ENCODE assay signal across 8 mouse cellular contexts in the genomic region with DNA sequence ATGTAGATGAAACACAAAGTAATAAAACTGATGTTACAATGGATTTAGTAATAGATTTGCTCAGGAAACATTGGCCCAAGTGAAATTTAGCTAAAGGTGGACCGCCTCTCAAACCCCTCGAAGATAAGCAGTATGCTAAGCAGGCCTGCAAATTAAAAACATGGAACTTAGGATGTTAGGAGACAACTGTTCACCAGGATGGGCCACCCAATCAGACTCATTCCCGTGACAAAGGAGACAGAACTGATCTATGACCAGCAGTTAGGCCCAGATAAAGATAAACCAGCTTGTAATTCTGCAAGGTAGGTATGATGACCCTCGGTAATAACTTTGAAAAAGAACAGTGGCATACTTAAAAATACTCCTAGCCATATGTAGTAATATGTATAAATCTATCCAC. TPM values are rescaled to one million over a fixed set of nuclear protein-coding genes. Genes with fewer than 3 reads are reported as not detected.
DNase-seq lines count a peak whose midpoint lies in the region; ATAC-seq lines count a peak whose summit lies in the region.

No protein-coding gene starts in this region.

- H3K27me3 ChIP-seq in lung, embryonic 16.5 days (ENCODE audit: control insufficient read depth, insufficient read depth, low read depth, low read length) = no peaks in the 10 kb centered on the region
- no peaks in the 10 kb centered on the region for H3K27me3 ChIP-seq in embryonic facial prominence, embryonic 15.5 days
- no peaks in the 10 kb centered on the region for H3K27me3 ChIP-seq in limb, embryonic 12.5 days
- H3K27me3 ChIP-seq in stomach, embryonic 14.5 days (ENCODE audit: control insufficient read depth, insufficient read depth, low read length) = no peaks in the 10 kb centered on the region

- peak overlapping the region; percentile 97; the same call in 1 of the 2 replicates for H3K27ac ChIP-seq in lung, embryonic 16.5 days (ENCODE audit: low read length)
- peak overlapping the region; percentile 97; the same call in 1 of the 2 replicates for H3K27ac ChIP-seq in embryonic facial prominence, embryonic 15.5 days (replicated peaks)
- H3K27ac ChIP-seq in limb, embryonic 12.5 days = no peak overlapping the region; the same call in 1 of the 2 replicates
- H3K27ac ChIP-seq in stomach, embryonic 14.5 days (ENCODE audit: low read length) = peak overlapping the region; percentile 93; the same call in 1 of the 2 replicates

- intact Hi-C loops in left cerebral cortex, postnatal 10 days (cut with DNase I) = no loop called here

- DNase-seq in lung, postnatal 36 days = no peak
- DNase-seq in left cerebral cortex, postnatal 10 days (ENCODE audit: extremely low spot score in 1 of 2, low spot score in 2 of 2) = no peak
- no peak for DNase-seq in gastrocnemius, adult 8-10 months (ENCODE audit: low spot score in 2 of 2)
- no peak for DNase-seq in ovary, postnatal 10 days (ENCODE audit: low spot score)

- H3K4me1 ChIP-seq in lung, embryonic 16.5 days (replicated peaks; ENCODE audit: control insufficient read depth, insufficient read depth, low read length) = peaks cover 8% of the 10 kb centered on the region; the same call in 1 of the 2 replicates
- H3K4me1 ChIP-seq in embryonic facial prominence, embryonic 15.5 days = peaks cover 3% of the 10 kb centered on the region; the same call in 1 of the 2 replicates
- H3K4me1 ChIP-seq in limb, embryonic 12.5 days (replicated peaks) = no peaks in the 10 kb centered on the region; the same call in 1 of the 2 replicates
- H3K4me1 ChIP-seq in stomach, embryonic 14.5 days (ENCODE audit: control insufficient read depth, insufficient read depth, low read length) = peaks cover 6% of the 10 kb centered on the region

- WGBS in lung, embryonic 16.5 days = 44% methylated on average over 4 of the region's 4 CpGs
- WGBS in embryonic facial prominence, embryonic 15.5 days = 48% methylated on average over 4 of the region's 4 CpGs
- 63% methylated on average over 4 of the region's 4 CpGs for WGBS in limb, embryonic 12.5 days
- 53% methylated on average over 4 of the region's 4 CpGs for WGBS in stomach, embryonic 14.5 days

- peak overlapping the region; percentile 93 for H3K9ac ChIP-seq in lung, embryonic 16.5 days (ENCODE audit: low read length)
- H3K9ac ChIP-seq in embryonic facial prominence, embryonic 15.5 days = peak overlapping the region; percentile 90
- peak overlapping the region; percentile 89 for H3K9ac ChIP-seq in limb, embryonic 12.5 days (replicated peaks)
- peak overlapping the region; percentile 84 for H3K9ac ChIP-seq in stomach, embryonic 14.5 days (replicated peaks; ENCODE audit: low read depth, low read length)

- H3K4me2 ChIP-seq in lung, embryonic 16.5 days (ENCODE audit: low read depth, low read length) = peak overlapping the region; percentile 68
- peak overlapping the region; percentile 55 for H3K4me2 ChIP-seq in embryonic facial prominence, embryonic 15.5 days (replicated peaks)
- H3K4me2 ChIP-seq in limb, embryonic 12.5 days = peak overlapping the region; percentile 81
- H3K4me2 ChIP-seq in stomach, embryonic 14.5 days (replicated peaks; ENCODE audit: low read depth, low read length) = peak overlapping the region; percentile 72

- no peak for ATAC-seq in lung, embryonic 16.5 days (ENCODE audit: low read depth)
- ATAC-seq in embryonic facial prominence, embryonic 15.5 days (ENCODE audit: insufficient number of reproducible peaks, low FRiP score, low TSS enrichment, low read depth) = no peak
- ATAC-seq in limb, embryonic 12.5 days (ENCODE audit: insufficient number of reproducible peaks, insufficient read depth, low FRiP score, low TSS enrichment, low read depth) = no peak
- no peak for ATAC-seq in stomach, embryonic 14.5 days (ENCODE audit: insufficient number of reproducible peaks, insufficient read depth, low FRiP score, low read depth)

- H3K4me3 ChIP-seq in lung, embryonic 16.5 days (ENCODE audit: low read length) = peak overlapping the region; percentile 86
- H3K4me3 ChIP-seq in embryonic facial prominence, embryonic 15.5 days (replicated peaks) = peak overlapping the region; percentile 90
- peak overlapping the region; percentile 70 for H3K4me3 ChIP-seq in limb, embryonic 12.5 days (replicated peaks)
- peak overlapping the region; percentile 70 for H3K4me3 ChIP-seq in stomach, embryonic 14.5 days (ENCODE audit: low read depth, low read length)

- H3K9me3 ChIP-seq in lung, embryonic 16.5 days (ENCODE audit: control insufficient read depth, low read length) = no peaks in the 10 kb centered on the region
- no peaks in the 10 kb centered on the region for H3K9me3 ChIP-seq in embryonic facial prominence, embryonic 15.5 days (replicated peaks)
- H3K9me3 ChIP-seq in limb, embryonic 12.5 days = no peaks in the 10 kb centered on the region
- no peaks in the 10 kb centered on the region for H3K9me3 ChIP-seq in stomach, embryonic 14.5 days (ENCODE audit: control insufficient read depth, low read depth, low read length)

- peaks cover 9% of the 10 kb centered on the region for H3K36me3 ChIP-seq in lung, embryonic 16.5 days (ENCODE audit: control insufficient read depth, insufficient read depth, low read length)
- H3K36me3 ChIP-seq in embryonic facial prominence, embryonic 15.5 days = peaks cover 4% of the 10 kb centered on the region; the same call in 1 of the 2 replicates
- H3K36me3 ChIP-seq in limb, embryonic 12.5 days = peaks cover 19% of the 10 kb centered on the region
- peaks cover 6% of the 10 kb centered on the region for H3K36me3 ChIP-seq in stomach, embryonic 14.5 days (ENCODE audit: control insufficient read depth, insufficient read depth, low read length)

RNA-seq across cellular contexts. Expression of a gene that starts 1.1 kb away (rescaled TPM):
- polyA plus RNA-seq in lung, embryonic 16.5 days (2015; fragmentation: Nextera tagmentation; extraction: Ambion mirVana) = 581 and 621 TPM in 2 replicates
- polyA plus RNA-seq in embryonic facial prominence, embryonic 15.5 days (2015; fragmentation: Nextera tagmentation; extraction: Ambion mirVana) = 443 and 468 TPM in 2 replicates
- polyA plus RNA-seq in limb, embryonic 12.5 days (2016; fragmentation: Nextera tagmentation; extraction: Ambion mirVana) = 763 and 824 TPM in 2 replicates
- 524 and 623 TPM in 2 replicates for polyA plus RNA-seq in stomach, embryonic 14.5 days (2014; fragmentation: Nextera tagmentation; extraction: Ambion mirVana)
- 10 to 100 TPM; 26.6 to 28.9 TPM for total RNA-seq in left cerebral cortex, postnatal 10 days (2021)
- total RNA-seq in gastrocnemius, adult 8-10 months (2022) = 10 to 100 TPM; 47.7 to 58.3 (median 56.0) TPM

RNA-seq across cellular contexts. Expression of a gene that starts 27.9 kb away (rescaled TPM):
- 5,388 and 5,620 TPM in 2 replicates for polyA plus RNA-seq in lung, embryonic 16.5 days (2015; fragmentation: Nextera tagmentation; extraction: Ambion mirVana)
- polyA plus RNA-seq in embryonic facial prominence, embryonic 15.5 days (2015; fragmentation: Nextera tagmentation; extraction: Ambion mirVana) = 4,428 and 4,532 TPM in 2 replicates
- 5,590 and 5,882 TPM in 2 replicates for polyA plus RNA-seq in limb, embryonic 12.5 days (2016; fragmentation: Nextera tagmentation; extraction: Ambion mirVana)
- 5,529 and 5,614 TPM in 2 replicates for polyA plus RNA-seq in stomach, embryonic 14.5 days (2014; fragmentation: Nextera tagmentation; extraction: Ambion mirVana)
- total RNA-seq in left cerebral cortex, postnatal 10 days (2021) = 1,000 to 10,000 TPM; 2,299 to 2,355 TPM
- total RNA-seq in gastrocnemius, adult 8-10 months (2022) = 100 to 1,000 TPM; 189 to 256 (median 213) TPM

RNA-seq across cellular contexts. Expression of a gene that starts 32.6 kb away (rescaled TPM):
- 31.2 and 32.6 TPM in 2 replicates for polyA plus RNA-seq in lung, embryonic 16.5 days (2015; fragmentation: Nextera tagmentation; extraction: Ambion mirVana)
- polyA plus RNA-seq in embryonic facial prominence, embryonic 15.5 days (2015; fragmentation: Nextera tagmentation; extraction: Ambion mirVana) = 28.7 and 32.1 TPM in 2 replicates
- 22.6 TPM in 2 replicates for polyA plus RNA-seq in limb, embryonic 12.5 days (2016; fragmentation: Nextera tagmentation; extraction: Ambion mirVana)
- 34.6 and 35.5 TPM in 2 replicates for polyA plus RNA-seq in stomach, embryonic 14.5 days (2014; fragmentation: Nextera tagmentation; extraction: Ambion mirVana)
- 100 to 1,000 TPM; 276 to 277 TPM for total RNA-seq in left cerebral cortex, postnatal 10 days (2021)
- total RNA-seq in gastrocnemius, adult 8-10 months (2022) = 10 to 100 TPM; 19.1 to 24.8 (median 19.7) TPM

RNA-seq across cellular contexts. Expression of a gene that starts 54.2 kb away (rescaled TPM):
- 9.3 and 10.9 TPM in 2 replicates for polyA plus RNA-seq in lung, embryonic 16.5 days (2015; fragmentation: Nextera tagmentation; extraction: Ambion mirVana)
- 12.6 and 12.9 TPM in 2 replicates for polyA plus RNA-seq in embryonic facial prominence, embryonic 15.5 days (2015; fragmentation: Nextera tagmentation; extraction: Ambion mirVana)
- polyA plus RNA-seq in limb, embryonic 12.5 days (2016; fragmentation: Nextera tagmentation; extraction: Ambion mirVana) = 10.3 and 10.4 TPM in 2 replicates
- 12.6 and 14.3 TPM in 2 replicates for polyA plus RNA-seq in stomach, embryonic 14.5 days (2014; fragmentation: Nextera tagmentation; extraction: Ambion mirVana)
- 100 to 1,000 TPM; 199 to 203 TPM for total RNA-seq in left cerebral cortex, postnatal 10 days (2021)
- total RNA-seq in gastrocnemius, adult 8-10 months (2022) = 10 to 100 TPM; 50.7 to 65.8 (median 53.6) TPM
